Mouse (Mus musculus): Measurements from ENCODE around the gene Tbkbp1. TPM values are rescaled to one million over a fixed set of nuclear protein-coding genes. Genes with fewer than 3 reads are reported as not detected.

Gene Tbkbp1
- polyA plus RNA-seq, 1 experiment from 2014 or later = 3.9 TPM

DNA sequence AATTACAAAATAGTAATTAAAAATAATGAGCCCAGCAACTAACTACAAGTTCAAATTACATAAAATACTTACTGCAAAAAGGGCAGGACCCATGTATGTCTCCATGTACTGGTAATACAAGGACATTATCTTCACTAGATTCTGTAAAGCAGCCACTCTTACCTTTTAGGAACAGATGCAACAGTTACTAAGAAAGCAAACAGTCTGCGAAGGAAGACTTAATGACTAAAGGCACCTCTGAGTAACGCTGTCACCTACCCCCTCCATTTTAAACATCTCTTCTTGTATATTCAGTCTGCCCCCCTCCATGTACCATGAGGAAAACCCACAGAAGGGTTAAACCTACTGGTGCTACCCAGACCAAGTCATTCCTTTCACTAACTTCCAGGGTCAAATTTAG, 26.9 kb upstream of the Tbkbp1 start:
- Histone ChIP-seq H3K36me3 (ENCODE audit: control insufficient read depth, insufficient read depth, low read length) (peaks cover 100% of the 10 kb centered on the region), H3K4me3 (ENCODE audit: low read depth, low read length) (no peak overlapping the region), H3K27me3 (replicated peaks; ENCODE audit: control insufficient read depth, insufficient read depth, low read length) (no peaks in the 10 kb centered on the region), H3K9ac (ENCODE audit: low read length) (no peak overlapping the region), H3K27ac (ENCODE audit: low read depth) (no peak overlapping the region), H3K4me2 (ENCODE audit: low read length) (no peak overlapping the region), H3K9me3 (ENCODE audit: control insufficient read depth, low read length) (no peaks in the 10 kb centered on the region), H3K4me1 (replicated peaks; ENCODE audit: control insufficient read depth, insufficient read depth, low read length) (no peaks in the 10 kb centered on the region; the same call in 1 of the 2 replicates)
- ATAC-seq (replicated peaks; ENCODE audit: low FRiP score, low TSS enrichment, low read depth) (no peak), DNase-seq (ENCODE audit: low spot score) (no peak)
- 96% methylated on average over 2 of the region's 2 CpGs for WGBS

GRCm38 (mm10) chr11:97176851-97177250, 25.6 kb upstream of the Tbkbp1 start:
- no peaks in the 10 kb centered on the region for H3K4me1 ChIP-seq (replicated peaks; ENCODE audit: control insufficient read depth, insufficient read depth, low read length)
- peaks cover 100% of the 10 kb centered on the region for H3K36me3 ChIP-seq (ENCODE audit: control insufficient read depth, insufficient read depth, low read length)
- H3K4me2 ChIP-seq (ENCODE audit: low read length) = no peak overlapping the region
- DNase-seq (ENCODE audit: low spot score) = no peak
- no peak for ATAC-seq (replicated peaks; ENCODE audit: low FRiP score, low TSS enrichment, low read depth)
- H3K9me3 ChIP-seq (ENCODE audit: control insufficient read depth, low read length) = no peaks in the 10 kb centered on the region
- no peak overlapping the region for H3K9ac ChIP-seq (ENCODE audit: low read length)
- H3K4me3 ChIP-seq (ENCODE audit: low read depth, low read length) = no peak overlapping the region
- H3K27ac ChIP-seq (ENCODE audit: low read depth) = no peak overlapping the region
- WGBS = 55% methylated on average over 3 of the region's 3 CpGs
- no peaks in the 10 kb centered on the region for H3K27me3 ChIP-seq (replicated peaks; ENCODE audit: control insufficient read depth, insufficient read depth, low read length)

GRCm38 (mm10) chr11:97175499-97175898, 24.2 kb upstream of the Tbkbp1 start:
- ATAC-seq (replicated peaks; ENCODE audit: low FRiP score, low TSS enrichment, low read depth) (no peak), DNase-seq (ENCODE audit: low spot score) (no peak)
- no peaks in the 10 kb centered on the region for H3K9me3 ChIP-seq (ENCODE audit: control insufficient read depth, low read length)
- H3K27me3 ChIP-seq (replicated peaks; ENCODE audit: control insufficient read depth, insufficient read depth, low read length) = no peaks in the 10 kb centered on the region
- no peak overlapping the region for H3K9ac ChIP-seq (ENCODE audit: low read length)
- no peak overlapping the region for H3K27ac ChIP-seq (ENCODE audit: low read depth)
- WGBS = 94% methylated on average over 7 of the region's 7 CpGs
- no peaks in the 10 kb centered on the region for H3K4me1 ChIP-seq (replicated peaks; ENCODE audit: control insufficient read depth, insufficient read depth, low read length)
- no peak overlapping the region for H3K4me2 ChIP-seq (ENCODE audit: low read length)
- peaks cover 100% of the 10 kb centered on the region for H3K36me3 ChIP-seq (ENCODE audit: control insufficient read depth, insufficient read depth, low read length)
- H3K4me3 ChIP-seq (ENCODE audit: low read depth, low read length) = no peak overlapping the region

- no peak for ATAC-seq (replicated peaks; ENCODE audit: low FRiP score, low TSS enrichment, low read depth)
- H3K9me3 ChIP-seq (ENCODE audit: control insufficient read depth, low read length) = no peaks in the 10 kb centered on the region
- WGBS = 62% methylated on average over 6 of the region's 6 CpGs
- no peak overlapping the region for H3K4me2 ChIP-seq (ENCODE audit: low read length)
- H3K4me3 ChIP-seq (ENCODE audit: low read depth, low read length) = no peak overlapping the region
- H3K27ac ChIP-seq (ENCODE audit: low read depth) = no peak overlapping the region
- H3K4me1 ChIP-seq (replicated peaks; ENCODE audit: control insufficient read depth, insufficient read depth, low read length) = no peaks in the 10 kb centered on the region
- H3K27me3 ChIP-seq (replicated peaks; ENCODE audit: control insufficient read depth, insufficient read depth, low read length) = no peaks in the 10 kb centered on the region
- H3K9ac ChIP-seq (ENCODE audit: low read length) = no peak overlapping the region
- no peak for DNase-seq (ENCODE audit: low spot score)
- H3K36me3 ChIP-seq (ENCODE audit: control insufficient read depth, insufficient read depth, low read length) = peaks cover 93% of the 10 kb centered on the region
Measured at GRCm38 (mm10) chr11:97160341-97160740, 9.0 kb upstream of the Tbkbp1 start.

DNA sequence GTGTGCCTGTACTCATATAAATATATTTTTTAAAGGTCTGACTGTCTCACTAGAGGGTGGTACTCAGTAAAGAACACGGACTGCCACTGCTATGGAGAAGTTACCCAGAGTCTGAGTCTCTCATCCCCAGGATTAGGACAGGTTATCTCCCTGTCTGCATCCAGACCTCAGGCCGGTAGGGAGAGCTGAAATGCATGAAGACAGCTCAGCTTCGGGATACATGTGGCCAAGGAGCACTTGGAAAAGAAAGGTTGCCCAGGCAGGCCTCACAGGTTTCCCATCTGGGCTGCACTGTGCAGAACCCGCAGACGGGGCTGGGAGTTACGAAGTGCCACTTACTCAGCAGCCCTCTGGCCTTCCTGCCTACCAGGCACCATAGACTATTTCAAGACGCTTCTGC, 5.7 kb upstream of the Tbkbp1 start:
- DNase-seq (ENCODE audit: low spot score) = no peak
- no peak for ATAC-seq (replicated peaks; ENCODE audit: low FRiP score, low TSS enrichment, low read depth)
- Histone ChIP-seq H3K27ac (ENCODE audit: low read depth) (no peak overlapping the region), H3K4me1 (replicated peaks; ENCODE audit: control insufficient read depth, insufficient read depth, low read length) (peaks cover 11% of the 10 kb centered on the region; the same call in 1 of the 2 replicates), H3K9ac (ENCODE audit: low read length) (no peak overlapping the region), H3K9me3 (ENCODE audit: control insufficient read depth, low read length) (no peaks in the 10 kb centered on the region), H3K27me3 (replicated peaks; ENCODE audit: control insufficient read depth, insufficient read depth, low read length) (no peaks in the 10 kb centered on the region), H3K4me3 (ENCODE audit: low read depth, low read length) (no peak overlapping the region), H3K36me3 (ENCODE audit: control insufficient read depth, insufficient read depth, low read length) (peaks cover 62% of the 10 kb centered on the region), H3K4me2 (ENCODE audit: low read length) (no peak overlapping the region)
- 83% methylated on average over 7 of the region's 7 CpGs for WGBS

DNA sequence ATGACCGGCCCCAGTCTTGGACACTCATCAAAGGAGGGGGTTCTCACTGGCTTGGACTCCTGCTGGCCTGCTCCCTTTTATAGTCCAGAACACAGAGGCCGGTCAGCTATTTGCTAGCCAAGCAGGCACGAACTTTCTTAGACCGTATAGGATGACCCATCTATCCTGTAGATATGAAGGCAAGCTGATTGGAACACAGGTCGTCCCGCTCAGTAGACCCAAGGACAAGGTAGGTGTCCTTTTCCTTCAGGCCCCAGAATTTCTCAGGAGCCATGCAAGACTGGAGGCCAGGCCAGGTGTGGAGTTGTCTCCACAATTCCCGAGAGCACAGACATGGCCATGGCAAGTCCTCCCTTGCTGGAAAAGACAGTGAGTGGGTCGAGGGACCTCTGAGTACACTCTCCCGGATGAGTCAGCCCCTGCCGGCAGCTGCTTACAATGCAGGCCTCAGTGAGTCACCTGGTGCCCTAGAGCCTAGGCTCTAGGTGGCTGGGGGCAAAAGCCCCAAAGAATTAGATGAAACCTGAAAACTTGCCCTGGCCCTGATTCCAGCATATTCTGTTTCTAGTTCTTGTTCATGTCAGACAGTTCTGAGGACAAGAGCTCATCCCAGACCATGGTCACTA, 1.5 kb upstream of the Tbkbp1 start:
- no peak for DNase-seq (ENCODE audit: low spot score)
- WGBS = 32% methylated on average over 10 of the region's 10 CpGs
- no peak overlapping the region for H3K27ac ChIP-seq (ENCODE audit: low read depth)
- peaks cover 24% of the 10 kb centered on the region for H3K36me3 ChIP-seq (ENCODE audit: control insufficient read depth, insufficient read depth, low read length)
- H3K27me3 ChIP-seq (replicated peaks; ENCODE audit: control insufficient read depth, insufficient read depth, low read length) = no peaks in the 10 kb centered on the region
- no peaks in the 10 kb centered on the region for H3K9me3 ChIP-seq (ENCODE audit: control insufficient read depth, low read length)
- ATAC-seq (replicated peaks; ENCODE audit: low FRiP score, low TSS enrichment, low read depth) = no peak
- no peak overlapping the region for H3K4me3 ChIP-seq (ENCODE audit: low read depth, low read length)
- H3K4me2 ChIP-seq (ENCODE audit: low read length) = no peak overlapping the region
- H3K4me1 ChIP-seq (replicated peaks; ENCODE audit: control insufficient read depth, insufficient read depth, low read length) = peaks cover 26% of the 10 kb centered on the region
- H3K9ac ChIP-seq (ENCODE audit: low read length) = no peak overlapping the region

GRCm38 (mm10) chr11:97152023-97152426, 730 bp upstream of the Tbkbp1 start:
- WGBS = 3% methylated on average over 11 of the region's 11 CpGs
- no peak overlapping the region for H3K9ac ChIP-seq (ENCODE audit: low read length)
- no peak for ATAC-seq (replicated peaks; ENCODE audit: low FRiP score, low TSS enrichment, low read depth)

DNA sequence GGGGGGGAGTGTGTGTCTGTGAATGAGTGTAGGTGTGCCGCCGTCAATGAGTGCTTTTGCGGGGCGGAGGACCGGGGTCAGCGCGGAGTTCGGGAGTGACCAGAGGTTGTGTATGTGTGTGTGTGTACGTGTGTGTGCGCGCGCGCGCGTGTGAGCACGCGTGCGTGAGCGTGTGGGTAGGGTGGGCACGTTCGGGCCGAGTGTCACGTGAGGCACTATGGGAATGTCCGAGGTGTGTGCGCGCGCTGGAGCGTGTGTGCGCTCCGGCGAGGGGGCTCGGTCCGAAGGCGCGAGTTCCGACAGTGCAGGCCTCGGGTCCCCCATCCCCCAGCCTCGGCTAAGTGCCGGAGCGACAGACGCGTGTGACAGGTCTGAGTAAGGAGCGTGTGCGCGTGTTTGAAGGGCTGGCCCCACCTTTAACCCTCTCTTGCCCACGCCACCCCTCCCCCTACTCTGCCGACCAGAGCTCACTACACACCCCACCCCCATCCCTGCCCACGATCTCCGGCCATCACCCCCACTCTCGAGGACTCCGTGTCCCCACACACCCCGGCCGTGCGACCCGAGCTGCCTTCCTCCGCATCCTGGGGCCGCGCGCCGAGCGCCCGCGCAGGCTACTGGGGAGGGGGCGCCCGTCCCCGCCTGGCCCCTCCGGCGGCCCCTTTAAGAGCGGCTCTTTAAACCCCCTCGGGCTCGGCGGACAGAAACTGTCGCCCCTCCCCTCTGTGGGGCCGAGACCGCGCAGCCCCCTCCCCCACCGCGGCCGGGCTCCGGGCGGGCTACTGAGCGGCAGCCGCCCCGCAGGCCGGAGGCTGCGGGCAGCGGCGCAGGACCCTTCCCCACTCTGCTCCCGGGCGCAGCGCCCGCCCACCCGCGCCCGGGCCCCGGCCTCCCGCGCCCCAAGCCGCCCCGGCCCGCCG, 624 bp downstream of the Tbkbp1 start:
- peaks cover 26% of the 10 kb centered on the region for H3K4me1 ChIP-seq (replicated peaks; ENCODE audit: control insufficient read depth, insufficient read depth, low read length)
- peak overlapping the region; percentile 78 for H3K27ac ChIP-seq (ENCODE audit: low read depth)
- DNase-seq (ENCODE audit: low spot score) (peak; percentile 79), ATAC-seq (replicated peaks; ENCODE audit: low FRiP score, low TSS enrichment, low read depth) (peak; percentile 67)
- peak overlapping the region; percentile 87 for H3K4me2 ChIP-seq (ENCODE audit: low read length)
- peak overlapping the region; percentile 44 for H3K9ac ChIP-seq (ENCODE audit: low read length)
- H3K4me3 ChIP-seq (ENCODE audit: low read depth, low read length) = peak overlapping the region; percentile 49
- H3K27me3 ChIP-seq (replicated peaks; ENCODE audit: control insufficient read depth, insufficient read depth, low read length) = no peaks in the 10 kb centered on the region
- peaks cover 11% of the 10 kb centered on the region for H3K36me3 ChIP-seq (ENCODE audit: control insufficient read depth, insufficient read depth, low read length)
- H3K9me3 ChIP-seq (ENCODE audit: control insufficient read depth, low read length) = no peaks in the 10 kb centered on the region
- under 1% methylated on average over 88 of the region's 102 CpGs for WGBS

More at GRCm38 (mm10) chr11:97152023-97152426, 730 bp upstream of the Tbkbp1 start:
- H3K4me3 ChIP-seq (ENCODE audit: low read depth, low read length) = peak overlapping the region; percentile 49
- H3K27me3 ChIP-seq (replicated peaks; ENCODE audit: control insufficient read depth, insufficient read depth, low read length) = no peaks in the 10 kb centered on the region
- H3K36me3 ChIP-seq (ENCODE audit: control insufficient read depth, insufficient read depth, low read length) = peaks cover 18% of the 10 kb centered on the region
- peak overlapping the region; percentile 87 for H3K4me2 ChIP-seq (ENCODE audit: low read length)
- H3K9me3 ChIP-seq (ENCODE audit: control insufficient read depth, low read length) = no peaks in the 10 kb centered on the region
- peak; percentile 76 for DNase-seq (ENCODE audit: low spot score)
- H3K4me1 ChIP-seq (replicated peaks; ENCODE audit: control insufficient read depth, insufficient read depth, low read length) = peaks cover 26% of the 10 kb centered on the region
- no peak overlapping the region for H3K27ac ChIP-seq (ENCODE audit: low read depth)
